Mouse (Mus musculus) v-Abl transformed pro-B cells (cell line): Measurements from ENCODE around the gene Lhfp.

Source experiments
- in situ Hi-C, 2 experiments: fragments of 400-800 bp; cut with MboI; formaldehyde crosslinking; loops; one replicate each; pipeline ENCODE4 v1.15.1; 2025; ENCODE audit not compliant: unreplicated experiment in 2 of 2

Lhfp gene

GRCm38 (mm10) chr3:53041411-53042239 lies at the start of gene Lhfp:
Gene Lhfp, plus strand, starts transcription at chr3:53041528.
- in situ Hi-C loops: no loop called here

- in situ Hi-C loops: no loop called here
These were observed 48.0 kb upstream of the Lhfp start for GRCm38 (mm10) chr3:52993296-52993695.

- in situ Hi-C loops: no loop called here
These were observed 46.7 kb upstream of the Lhfp start for GRCm38 (mm10) chr3:52994666-52995065.

GRCm38 (mm10) chr3:52996635-52997034 lies 44.7 kb upstream of the Lhfp start:
- in situ Hi-C loops: no loop called here

GRCm38 (mm10) chr3:52997381-52997780 lies 43.9 kb upstream of the Lhfp start:
- in situ Hi-C loops: no loop called here

GRCm38 (mm10) chr3:52999016-52999744 lies 42.1 kb upstream of the Lhfp start:
- in situ Hi-C loops: no loop called here

GRCm38 (mm10) chr3:52999996-53000395 lies 41.3 kb upstream of the Lhfp start:
- in situ Hi-C loops: loop anchor here (5.0 to 25.0 kb wide), 2 partner anchors 743 to 1363 kb away; no protein-coding TSS in a partner anchor

- in situ Hi-C loops: loop anchor here (5.0 to 25.0 kb wide), 2 partner anchors 745 to 1365 kb away; no protein-coding TSS in a partner anchor
These were observed 39.3 kb upstream of the Lhfp start for GRCm38 (mm10) chr3:53002076-53002475.

GRCm38 (mm10) chr3:53004406-53005114 lies 36.8 kb upstream of the Lhfp start:
- in situ Hi-C loops: loop anchor here (5.0 to 25.0 kb wide), 2 partner anchors 747 to 1367 kb away; no protein-coding TSS in a partner anchor

- in situ Hi-C loops: loop anchor here in 1 of 2 experiments (25.0 kb wide), 1 partner anchor 1370 kb away; no protein-coding TSS in a partner anchor
These were observed 33.9 kb upstream of the Lhfp start for GRCm38 (mm10) chr3:53007411-53007810.

GRCm38 (mm10) chr3:53016436-53017340 lies 24.6 kb upstream of the Lhfp start, which contains the start of gene Cog6:
Gene Cog6, minus strand, starts transcription at chr3:53017237.
- in situ Hi-C loops: loop anchor here in 1 of 2 experiments (25.0 kb wide), 1 partner anchor 1379 kb away; no protein-coding TSS in a partner anchor

GRCm38 (mm10) chr3:53027333-53027732 lies 14.0 kb upstream of the Lhfp start:
- in situ Hi-C loops: no loop called here

- in situ Hi-C loops: no loop called here
These were observed 12.3 kb upstream of the Lhfp start for GRCm38 (mm10) chr3:53029046-53029445.

GRCm38 (mm10) chr3:53031586-53031985 lies 9.7 kb upstream of the Lhfp start:
- in situ Hi-C loops: loop anchor here (5.0 to 10.0 kb wide), 5 partner anchors 201 to 461 kb away; no protein-coding TSS in a partner anchor

GRCm38 (mm10) chr3:53032432-53032831 lies 8.9 kb upstream of the Lhfp start:
- in situ Hi-C loops: loop anchor here (5.0 to 10.0 kb wide), 5 partner anchors 200 to 460 kb away; no protein-coding TSS in a partner anchor

GRCm38 (mm10) chr3:53033448-53033847 lies 7.9 kb upstream of the Lhfp start:
- in situ Hi-C loops: loop anchor here (5.0 to 10.0 kb wide), 5 partner anchors 199 to 459 kb away; no protein-coding TSS in a partner anchor

- in situ Hi-C loops: loop anchor here in 1 of 2 experiments (10.0 kb wide), 1 partner anchor 199 kb away; no protein-coding TSS in a partner anchor
These were observed 5.3 kb upstream of the Lhfp start for GRCm38 (mm10) chr3:53036076-53036475.

GRCm38 (mm10) chr3:53036941-53037340 lies 4.4 kb upstream of the Lhfp start:
- in situ Hi-C loops: loop anchor here in 1 of 2 experiments (10.0 kb wide), 1 partner anchor 198 kb away; no protein-coding TSS in a partner anchor

- in situ Hi-C loops: loop anchor here in 1 of 2 experiments (10.0 kb wide), 1 partner anchor 196 kb away; no protein-coding TSS in a partner anchor
These were observed 2.4 kb upstream of the Lhfp start for GRCm38 (mm10) chr3:53038913-53039312.
